Mouse (Mus musculus) small intestine, adult 2 months (tissue): ENCODE measurements around the gene Mecom. TPM values are rescaled to one million over a fixed set of nuclear protein-coding genes. Genes with fewer than 3 reads are reported as not detected.

Experiments used
- H3K27ac ChIP-seq: fragments of 200-500 bp; 2 replicates; pipeline ENCODE4 v1.5.1; 2012; ENCODE audit warnings: low read depth, low read length, control low read depth, inconsistent platforms; ENCODE audit not compliant: insufficient read depth
- H3K27me3 ChIP-seq: fragments of 200-500 bp; 2 replicates; pipeline ENCODE4 v1.6.1; 2012; ENCODE audit warnings: mild to moderate bottlenecking, moderate library complexity, low read length, inconsistent platforms; ENCODE audit not compliant: control insufficient read depth, insufficient read depth
- H3K36me3 ChIP-seq: fragments of 200-500 bp; 2 replicates; pipeline ENCODE4 v1.6.1; 2012; ENCODE audit warnings: mild to moderate bottlenecking, low read length, control low read depth, inconsistent platforms; ENCODE audit not compliant: control insufficient read depth, insufficient read depth
- H3K4me1 ChIP-seq: fragments of 200-500 bp; 2 replicates; pipeline ENCODE4 v1.6.1; 2012; ENCODE audit warnings: low read length, inconsistent platforms, mixed read lengths; ENCODE audit not compliant: control insufficient read depth, insufficient read depth, insufficient read length
- H3K4me3 ChIP-seq: fragments of 200-500 bp; 2 replicates; pipeline ENCODE4 v1.5.1; 2012; ENCODE audit warnings: low read depth, mild to moderate bottlenecking, control low read depth, inconsistent platforms, low read length, moderate library complexity
- CTCF ChIP-seq: fragments of 200-500 bp; IDR thresholded peaks from 2 replicates; pipeline ENCODE4 v1.5.1; 2012; ENCODE audit warnings: low read depth, mild to moderate bottlenecking, control low read depth, inconsistent platforms, low read length, moderate library complexity, mixed read lengths; ENCODE audit not compliant: insufficient replicate concordance, insufficient read length; ENCODE audit errors: extremely low read depth
- POLR2A ChIP-seq: fragments of 200-500 bp; IDR thresholded peaks from 2 replicates; pipeline ENCODE4 v1.6.1; 2012; ENCODE audit warnings: low read depth, mild to moderate bottlenecking, control low read depth, inconsistent platforms, low read length, moderate library complexity
- WGBS: fragments of 180-500 bp; shearing (Covaris S2); methylation state at CpG from one replicate; pipeline ENCODE4 v1.1.7; 2018; 5-methylcytosine and 5-hydroxymethylcytosine counted together
- polyA plus RNA-seq: library from polyadenylated mRNA; depleted of rRNA; stranded (reverse); fragments of >200 nt; gene quantifications from 2 replicates; pipeline ENCODE4 v1.2.3, GENCODE M21; 2012

The Mecom gene
- polyA plus RNA-seq, 1 experiment, result 2.8 TPM

DNA sequence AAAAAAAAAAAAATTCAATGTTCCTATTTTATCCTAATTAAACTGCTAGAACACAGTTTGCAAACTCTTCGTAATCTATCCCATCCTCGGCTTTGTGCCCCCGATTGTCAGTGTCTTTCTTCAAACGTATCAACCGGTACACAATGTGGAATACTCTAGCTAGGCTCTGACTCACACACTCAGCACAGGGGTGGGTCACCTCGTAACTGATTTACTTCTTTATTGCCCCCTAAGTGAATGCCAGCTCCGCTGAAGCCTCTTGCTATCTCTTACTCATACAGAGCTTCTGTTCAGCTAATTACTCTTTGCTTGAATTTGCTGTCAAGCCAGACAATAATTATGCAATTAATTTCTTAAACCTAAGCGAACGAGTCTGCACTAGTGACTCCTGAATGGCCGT, 66.1 kb downstream of the Mecom start:
- TF ChIP-seq POLR2A, result no peak
- no peak for TF ChIP-seq CTCF
- H3K27ac ChIP-seq, result no peak overlapping the region
- no peaks in the 10 kb centered on the region for H3K27me3 ChIP-seq
- 24% methylated on average over 10 of the region's 10 CpGs for WGBS
- H3K4me1 ChIP-seq, result peaks cover 7% of the 10 kb centered on the region; the same call in 1 of the 2 replicates
- no peaks in the 10 kb centered on the region for H3K36me3 ChIP-seq
- H3K4me3 ChIP-seq, result no peak overlapping the region

DNA sequence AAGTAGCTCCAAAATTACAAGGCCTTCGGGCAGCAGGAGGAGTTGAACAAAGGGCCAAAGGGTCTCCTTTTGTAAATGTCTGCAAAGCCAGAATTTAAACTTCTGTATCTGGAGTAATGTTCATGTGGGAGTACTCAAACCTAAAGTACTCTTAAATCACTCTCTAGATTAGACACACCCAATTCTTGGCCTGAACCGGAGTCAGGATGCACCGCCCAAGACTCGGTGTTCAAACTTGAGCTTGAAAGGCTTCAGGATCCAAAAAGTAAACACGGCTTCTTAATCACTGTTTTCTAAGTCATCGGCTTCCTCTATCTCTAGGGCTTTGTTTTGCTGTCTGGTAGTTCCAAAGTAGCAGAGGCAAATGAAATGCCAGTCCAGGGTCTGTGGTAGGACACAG, 67.3 kb downstream of the Mecom start:
- peaks cover 7% of the 10 kb centered on the region; the same call in 1 of the 2 replicates for H3K4me1 ChIP-seq
- H3K36me3 ChIP-seq, result no peaks in the 10 kb centered on the region
- no peak overlapping the region for H3K27ac ChIP-seq
- H3K27me3 ChIP-seq, result no peaks in the 10 kb centered on the region
- no peak overlapping the region for H3K4me3 ChIP-seq
- WGBS, result 28% methylated on average over 6 of the region's 6 CpGs
- TF ChIP-seq POLR2A, result no peak
- no peak for TF ChIP-seq CTCF

DNA sequence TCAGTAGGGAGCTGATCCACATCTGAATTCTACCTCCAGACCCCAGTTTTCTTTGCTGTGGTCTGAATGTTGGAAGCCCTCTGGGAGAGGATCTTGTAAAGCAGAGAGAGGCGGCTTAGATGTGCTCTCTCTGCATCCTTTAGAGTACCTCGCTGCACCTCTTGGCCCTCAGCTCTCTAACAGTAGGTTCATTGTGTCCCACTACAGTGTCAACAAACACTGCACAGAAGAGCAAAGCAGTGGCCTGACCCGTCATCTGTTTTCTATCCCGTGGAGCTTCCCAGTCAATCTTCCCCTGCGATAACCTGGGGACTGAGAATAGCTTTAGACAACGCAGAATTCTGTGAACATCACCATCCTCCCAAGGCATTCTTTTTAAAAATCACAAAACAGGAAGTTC, 69.6 kb downstream of the Mecom start:
- H3K27me3 ChIP-seq, result no peaks in the 10 kb centered on the region
- no peak overlapping the region for H3K27ac ChIP-seq
- TF ChIP-seq POLR2A, result no peak
- TF ChIP-seq CTCF, result no peak
- H3K4me1 ChIP-seq, result peaks cover 3% of the 10 kb centered on the region; the same call in 1 of the 2 replicates
- no peak overlapping the region for H3K4me3 ChIP-seq
- WGBS, result 62% methylated on average over 6 of the region's 6 CpGs
- no peaks in the 10 kb centered on the region for H3K36me3 ChIP-seq

DNA sequence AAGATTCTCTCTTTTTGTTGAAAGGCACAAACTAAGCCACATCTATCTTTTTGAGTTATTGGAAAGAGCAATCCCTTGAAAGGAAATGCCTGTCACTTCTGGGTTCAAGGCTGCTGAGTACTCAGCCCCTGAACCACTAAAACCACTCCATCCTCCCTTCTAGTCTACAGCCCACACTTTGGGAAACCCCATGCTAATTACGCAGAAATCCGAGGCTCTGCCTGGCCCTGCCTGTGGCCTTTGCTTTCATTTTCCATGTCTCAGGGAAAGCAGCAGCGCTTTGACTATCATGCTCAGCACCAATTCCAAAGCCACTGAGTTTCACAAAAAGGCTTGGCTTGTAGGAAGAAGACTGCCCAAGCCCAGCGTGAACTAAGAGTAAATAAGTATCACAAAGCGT, 70.8 kb downstream of the Mecom start:
- H3K27me3 ChIP-seq, result no peaks in the 10 kb centered on the region
- peaks cover 3% of the 10 kb centered on the region; the same call in 1 of the 2 replicates for H3K4me1 ChIP-seq
- no peaks in the 10 kb centered on the region for H3K36me3 ChIP-seq
- TF ChIP-seq CTCF (no peak), POLR2A (no peak)
- H3K4me3 ChIP-seq, result no peak overlapping the region
- WGBS, result 70% methylated on average over 5 of the region's 5 CpGs
- H3K27ac ChIP-seq, result no peak overlapping the region

DNA sequence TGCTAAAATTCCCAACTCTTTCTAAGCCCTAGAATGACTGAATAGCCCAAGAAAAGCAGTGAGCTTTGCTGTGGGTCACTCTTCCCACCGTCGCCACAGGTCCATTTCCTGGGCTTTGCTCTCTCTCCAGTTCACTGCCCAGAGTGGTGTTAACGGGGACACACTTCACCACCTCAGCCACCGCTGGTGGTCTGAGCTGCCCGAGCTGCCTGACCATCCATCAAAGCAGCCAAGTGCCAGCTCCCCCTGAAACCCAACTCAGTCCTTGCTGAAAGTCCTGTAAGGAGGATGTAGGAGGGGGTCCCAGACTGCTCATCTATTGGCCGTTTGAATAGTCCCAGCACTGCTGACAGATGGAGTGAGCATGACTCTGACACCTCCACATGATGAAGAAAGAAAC, 72.2 kb downstream of the Mecom start:
- no peak overlapping the region for H3K27ac ChIP-seq
- H3K4me1 ChIP-seq, result no peaks in the 10 kb centered on the region
- no peak overlapping the region for H3K4me3 ChIP-seq
- H3K36me3 ChIP-seq, result no peaks in the 10 kb centered on the region
- no peak for TF ChIP-seq CTCF
- TF ChIP-seq POLR2A, result no peak
- 80% methylated on average over 6 of the region's 6 CpGs for WGBS
- no peaks in the 10 kb centered on the region for H3K27me3 ChIP-seq

DNA sequence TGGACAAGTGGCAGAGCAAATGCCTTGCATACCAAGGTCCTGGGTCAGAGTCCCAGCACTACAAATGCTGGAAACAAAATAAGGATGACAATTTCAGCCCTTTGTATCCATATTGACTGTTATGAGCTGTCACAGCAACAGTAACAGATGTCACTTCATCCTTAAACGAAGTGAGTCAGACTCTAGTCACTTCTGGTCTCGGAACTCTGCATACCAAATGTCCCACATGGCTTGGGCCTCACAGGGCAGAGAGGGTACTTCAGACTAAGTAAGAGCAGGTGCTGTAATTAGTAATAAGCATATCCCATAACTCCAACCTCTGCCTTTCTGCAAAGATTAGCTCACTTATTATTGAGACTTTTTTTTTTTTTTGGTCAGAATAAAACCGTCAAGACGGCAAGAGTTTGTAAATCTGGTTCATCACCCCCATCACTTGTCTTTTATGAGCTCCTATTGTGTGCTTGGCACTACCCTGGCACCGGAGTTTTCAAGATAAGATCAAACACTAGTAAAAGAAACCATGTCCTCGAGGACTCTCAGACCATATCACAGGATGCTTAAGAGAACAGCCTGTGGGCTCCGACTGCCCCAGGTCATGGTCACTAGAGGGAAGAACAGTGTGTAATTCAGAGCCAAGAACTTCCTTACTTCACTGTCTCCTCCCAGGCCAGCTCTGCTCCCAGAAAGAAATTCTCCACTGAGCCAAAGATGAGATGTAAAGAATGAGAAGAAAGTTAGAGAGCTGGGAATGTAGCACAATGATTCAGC, 79.6 kb downstream of the Mecom start:
- no peaks in the 10 kb centered on the region for H3K27me3 ChIP-seq
- H3K4me1 ChIP-seq, result no peaks in the 10 kb centered on the region
- no peaks in the 10 kb centered on the region for H3K36me3 ChIP-seq
- no peak overlapping the region for H3K4me3 ChIP-seq
- H3K27ac ChIP-seq, result no peak overlapping the region
- WGBS, result 67% methylated on average over 7 of the region's 7 CpGs
- TF ChIP-seq CTCF, result no peak

DNA sequence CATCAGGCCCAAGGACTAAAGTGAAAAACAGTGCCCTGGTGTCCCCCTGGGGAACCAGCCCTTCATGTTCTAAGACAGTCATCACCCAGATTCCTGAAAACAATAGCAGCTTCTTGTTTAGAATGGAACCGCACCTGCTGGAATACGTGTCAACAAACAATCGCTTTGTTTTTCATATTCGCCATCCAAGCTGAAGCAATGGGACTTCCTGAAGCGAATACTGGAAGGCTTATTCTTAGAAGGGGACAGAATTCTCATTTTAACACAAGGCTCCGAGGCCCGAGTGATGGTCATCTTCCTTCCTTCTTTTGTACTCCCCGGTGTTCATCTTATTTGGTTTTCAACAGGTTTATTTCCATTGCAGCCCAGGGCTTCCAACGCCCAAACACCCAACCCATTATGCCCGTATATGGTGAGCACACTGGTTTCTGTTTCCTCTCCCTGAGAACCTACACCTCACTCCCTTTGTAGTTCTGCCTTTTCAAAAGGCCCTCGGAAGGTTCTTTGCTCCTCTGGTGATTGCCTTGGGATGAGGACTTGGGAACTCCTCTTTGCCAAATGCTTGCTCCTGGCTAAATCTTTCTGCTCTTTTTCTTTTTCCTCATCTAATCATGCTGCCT, 81.7 kb downstream of the Mecom start:
- WGBS, result 77% methylated on average over 11 of the region's 11 CpGs
- no peak overlapping the region for H3K27ac ChIP-seq
- no peak overlapping the region for H3K4me3 ChIP-seq
- H3K27me3 ChIP-seq, result no peaks in the 10 kb centered on the region
- no peaks in the 10 kb centered on the region for H3K36me3 ChIP-seq
- TF ChIP-seq CTCF (no peak), POLR2A (no peak)
- H3K4me1 ChIP-seq, result no peaks in the 10 kb centered on the region
